Mouse (Mus musculus): ENCODE data around the gene Xrn2. TPM values are rescaled to one million over a fixed set of nuclear protein-coding genes. Genes with fewer than 3 reads are reported as not detected.
"Not testable (repeated sequence)": the region's sequence is repeated elsewhere in the genome, so short reads cannot be mapped to it uniquely, and the experiment has no call there.

Gene Xrn2
- polyA plus RNA-seq, 1 experiment = 35.1 TPM

DNA sequence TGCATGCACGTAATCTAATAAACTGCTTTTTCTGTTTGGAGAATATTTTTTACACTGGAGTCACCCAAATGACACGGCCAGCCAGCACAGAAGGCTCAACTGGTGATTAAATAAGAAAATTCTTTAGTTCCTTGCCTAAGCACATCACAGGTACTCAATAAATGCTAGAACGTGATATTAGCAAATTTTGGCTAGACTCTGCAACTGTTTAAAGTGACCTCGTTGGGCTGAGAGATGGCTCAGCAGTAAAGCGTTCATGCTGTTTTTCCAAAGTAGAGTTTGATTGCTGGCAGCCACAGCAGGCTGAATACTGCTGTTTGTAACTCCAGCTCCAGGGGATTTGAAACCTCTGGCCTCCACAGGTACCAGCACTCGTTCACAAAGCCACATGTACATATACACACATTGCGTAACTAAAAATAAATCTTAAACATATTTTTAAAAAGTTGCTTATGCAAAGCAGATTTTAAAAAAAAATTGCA is 614 bp upstream of the Xrn2 start:
- H3K4me3 ChIP-seq (ENCODE audit: control insufficient read depth, insufficient read depth, low read length) = peak overlapping the region; percentile 16; the same call in 1 of the 2 replicates
- 6% methylated on average over 7 of the region's 7 CpGs for WGBS

DNA sequence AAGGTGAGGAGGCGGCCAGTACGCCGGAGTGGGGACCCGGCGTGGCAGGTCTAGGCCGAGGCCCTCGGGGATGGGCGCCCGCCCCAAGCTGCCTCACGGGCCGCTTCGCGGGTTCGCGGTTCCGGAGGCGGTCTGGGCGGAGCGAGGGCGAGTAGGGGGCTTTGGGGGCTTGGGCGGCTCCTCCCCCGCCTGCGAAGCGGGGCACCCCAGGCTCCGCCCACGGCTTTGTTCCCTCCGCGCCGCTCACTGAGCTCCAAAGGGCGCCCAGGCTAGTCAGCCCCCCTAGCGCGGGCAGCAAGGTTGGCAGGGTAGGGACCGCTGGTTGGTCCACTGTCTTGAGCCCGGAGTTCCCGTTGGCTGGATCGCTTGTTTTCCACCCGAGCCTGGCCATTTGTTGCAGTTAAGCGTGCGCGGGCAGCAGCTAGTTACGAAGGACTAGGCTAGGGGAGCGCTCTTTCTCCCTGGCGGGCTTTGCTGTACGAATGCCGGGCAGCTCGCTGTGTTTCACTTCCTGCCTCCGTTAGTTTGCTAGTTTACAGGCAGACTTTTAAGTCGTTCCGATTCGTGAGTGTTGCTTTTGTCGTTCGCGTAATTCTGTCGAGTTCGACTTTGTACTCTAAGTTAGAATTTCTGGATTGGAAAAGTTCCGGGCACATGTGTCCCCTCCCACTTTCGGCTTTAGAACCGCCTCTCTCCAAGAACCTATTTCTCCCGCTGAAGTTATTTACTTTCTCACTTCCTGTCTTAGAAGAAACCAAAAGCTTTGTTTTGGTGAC is 586 bp downstream of the Xrn2 start:
- H3K27ac ChIP-seq (ENCODE audit: control insufficient read depth, insufficient read depth, low read length) = peak overlapping the region; percentile 85
- TF ChIP-seq CTCF (IDR thresholded peaks at IDR 0.05; ENCODE audit: borderline replicate concordance, control insufficient read depth, extremely low read depth, insufficient read depth, low read length, poor library complexity) (peak; percentile 22; the same call in 1 of the 2 replicates), POLR2A (IDR thresholded peaks at IDR 0.05; ENCODE audit: control insufficient read depth, extremely low read depth, insufficient read depth, low read length, poor library complexity) (peak; percentile 61)
- under 1% methylated on average over 59 of the region's 59 CpGs for WGBS
- H3K4me1 ChIP-seq (replicated peaks; ENCODE audit: control insufficient read depth, insufficient read depth, low read length) = peaks cover 5% of the 10 kb centered on the region
- H3K27me3 ChIP-seq (ENCODE audit: control insufficient read depth, insufficient read depth, low read length) = no peaks in the 10 kb centered on the region
- H3K36me3 ChIP-seq (ENCODE audit: control insufficient read depth, insufficient read depth, low read length) = no peaks in the 10 kb centered on the region
- H3K4me3 ChIP-seq (ENCODE audit: control insufficient read depth, insufficient read depth, low read length) = peak overlapping the region; percentile 71
- peak; percentile 87 for DNase-seq

More for the DNA sequence above, 614 bp upstream of the Xrn2 start:
- Histone ChIP-seq H3K36me3 (ENCODE audit: control insufficient read depth, insufficient read depth, low read length) (no peaks in the 10 kb centered on the region), H3K27ac (ENCODE audit: control insufficient read depth, insufficient read depth, low read length) (peak overlapping the region; percentile 85), H3K27me3 (ENCODE audit: control insufficient read depth, insufficient read depth, low read length) (no peaks in the 10 kb centered on the region), H3K4me1 (replicated peaks; ENCODE audit: control insufficient read depth, insufficient read depth, low read length) (peaks cover 5% of the 10 kb centered on the region)
- no peak for DNase-seq
- no peak for TF ChIP-seq POLR2A (IDR thresholded peaks at IDR 0.05; ENCODE audit: control insufficient read depth, extremely low read depth, insufficient read depth, low read length, poor library complexity)
- TF ChIP-seq CTCF (IDR thresholded peaks at IDR 0.05; ENCODE audit: borderline replicate concordance, control insufficient read depth, extremely low read depth, insufficient read depth, low read length, poor library complexity) = no peak

DNA sequence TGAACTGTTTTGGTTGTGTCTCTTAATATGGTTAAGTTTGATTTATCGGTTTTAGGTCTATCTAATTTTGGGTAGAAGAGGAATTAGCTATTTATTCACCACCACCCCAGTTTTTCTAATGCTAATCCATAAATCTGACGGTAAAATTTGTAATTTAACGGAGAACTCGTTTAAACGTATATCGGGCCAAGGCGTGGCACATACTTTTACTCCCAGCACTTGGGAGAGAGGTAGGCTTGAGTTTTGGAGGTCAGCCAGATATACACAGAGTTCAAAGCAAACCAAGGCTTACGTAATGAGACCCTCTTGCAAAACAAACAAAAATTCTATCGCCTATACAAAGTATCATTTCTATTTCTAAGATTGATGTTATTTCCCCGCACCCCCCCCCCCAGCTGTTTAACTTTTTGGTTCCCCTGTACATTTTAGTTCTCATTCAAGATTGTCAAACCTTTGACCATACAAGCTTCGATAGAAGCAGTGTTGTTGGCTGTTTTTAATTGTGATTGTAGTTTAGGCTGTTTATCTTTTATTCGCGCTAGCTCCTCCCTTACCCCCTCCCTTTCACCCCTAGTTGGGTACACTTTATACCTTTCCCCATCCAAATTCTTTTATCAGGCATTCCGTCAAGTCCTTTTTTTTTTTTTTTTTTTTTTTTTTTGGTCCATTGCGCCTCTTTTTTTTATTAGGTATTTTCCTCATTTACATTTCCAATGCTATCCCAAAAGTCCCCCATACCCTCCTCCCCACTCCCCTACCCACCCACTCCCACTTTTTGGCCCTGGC is 1.5 kb downstream of the Xrn2 start:
- Histone ChIP-seq H3K4me1 (replicated peaks; ENCODE audit: control insufficient read depth, insufficient read depth, low read length) (peaks cover 5% of the 10 kb centered on the region), H3K27me3 (ENCODE audit: control insufficient read depth, insufficient read depth, low read length) (no peaks in the 10 kb centered on the region), H3K36me3 (ENCODE audit: control insufficient read depth, insufficient read depth, low read length) (no peaks in the 10 kb centered on the region), H3K27ac (ENCODE audit: control insufficient read depth, insufficient read depth, low read length) (no peak overlapping the region; the same call in 1 of the 2 replicates), H3K4me3 (ENCODE audit: control insufficient read depth, insufficient read depth, low read length) (no peak overlapping the region)
- TF ChIP-seq POLR2A (IDR thresholded peaks at IDR 0.05; ENCODE audit: control insufficient read depth, extremely low read depth, insufficient read depth, low read length, poor library complexity) = no peak
- no peak for TF ChIP-seq CTCF (IDR thresholded peaks at IDR 0.05; ENCODE audit: borderline replicate concordance, control insufficient read depth, extremely low read depth, insufficient read depth, low read length, poor library complexity)
- 23% methylated on average over 15 of the region's 15 CpGs for WGBS
- DNase-seq = no peak

DNA sequence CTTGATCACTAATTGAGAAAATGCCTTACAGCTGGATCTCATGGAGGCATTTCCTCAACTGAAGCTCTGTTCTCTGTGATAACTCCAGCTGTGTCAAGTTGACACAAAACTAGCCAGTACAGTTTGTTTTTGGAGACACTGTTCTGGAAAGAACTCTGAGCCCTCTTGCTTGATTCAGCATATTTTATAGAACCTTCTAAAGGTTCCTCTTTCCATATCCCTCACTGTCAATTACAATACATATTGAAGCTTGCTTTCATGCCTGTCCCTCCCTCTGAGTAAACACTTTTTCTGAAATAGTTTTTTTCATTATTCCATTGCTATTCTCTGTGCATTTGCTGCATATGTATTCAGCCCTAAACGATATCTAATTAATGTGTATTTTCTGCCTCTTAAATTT is 9.2 kb downstream of the Xrn2 start:
- not testable (repeated sequence) for H3K27me3 ChIP-seq (ENCODE audit: control insufficient read depth, insufficient read depth, low read length); H3K4me3 ChIP-seq (ENCODE audit: control insufficient read depth, insufficient read depth, low read length); DNase-seq; H3K4me1 ChIP-seq (replicated peaks; ENCODE audit: control insufficient read depth, insufficient read depth, low read length); H3K27ac ChIP-seq (ENCODE audit: control insufficient read depth, insufficient read depth, low read length); H3K36me3 ChIP-seq (ENCODE audit: control insufficient read depth, insufficient read depth, low read length)
- WGBS = 98% methylated on average over 1 of the region's 1 CpGs

DNA sequence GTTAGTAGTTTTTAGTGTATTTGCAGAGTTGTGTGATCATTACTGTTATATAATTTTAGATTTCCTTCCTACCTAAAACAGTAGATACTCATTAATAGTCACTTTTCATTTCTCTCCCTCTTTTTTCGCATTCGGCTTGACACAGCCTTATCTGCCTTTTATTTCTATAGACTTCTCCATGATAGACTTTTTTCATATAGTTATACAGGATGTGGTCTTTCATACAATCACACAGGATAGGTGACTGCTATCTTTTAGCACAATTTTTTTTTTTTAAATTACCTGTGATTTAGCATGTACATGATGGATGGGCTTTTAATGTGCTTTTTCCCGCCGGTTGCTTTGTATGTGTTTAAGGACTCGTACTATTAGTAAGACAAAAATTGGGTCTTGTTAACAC is 10.3 kb downstream of the Xrn2 start:
- no peak overlapping the region for H3K27ac ChIP-seq (ENCODE audit: control insufficient read depth, insufficient read depth, low read length)
- DNase-seq = no peak
- H3K27me3 ChIP-seq (ENCODE audit: control insufficient read depth, insufficient read depth, low read length) = no peaks in the 10 kb centered on the region
- 95% methylated on average over 5 of the region's 5 CpGs for whole genome bisulfite sequencing
- no peaks in the 10 kb centered on the region for H3K4me1 ChIP-seq (replicated peaks; ENCODE audit: control insufficient read depth, insufficient read depth, low read length)
- no peak overlapping the region for H3K4me3 ChIP-seq (ENCODE audit: control insufficient read depth, insufficient read depth, low read length)
- TF ChIP-seq POLR2A (IDR thresholded peaks at IDR 0.05; ENCODE audit: control insufficient read depth, extremely low read depth, insufficient read depth, low read length, poor library complexity) (no peak), CTCF (IDR thresholded peaks at IDR 0.05; ENCODE audit: borderline replicate concordance, control insufficient read depth, extremely low read depth, insufficient read depth, low read length, poor library complexity) (no peak)
- H3K36me3 ChIP-seq (ENCODE audit: control insufficient read depth, insufficient read depth, low read length) = peaks cover 15% of the 10 kb centered on the region

DNA sequence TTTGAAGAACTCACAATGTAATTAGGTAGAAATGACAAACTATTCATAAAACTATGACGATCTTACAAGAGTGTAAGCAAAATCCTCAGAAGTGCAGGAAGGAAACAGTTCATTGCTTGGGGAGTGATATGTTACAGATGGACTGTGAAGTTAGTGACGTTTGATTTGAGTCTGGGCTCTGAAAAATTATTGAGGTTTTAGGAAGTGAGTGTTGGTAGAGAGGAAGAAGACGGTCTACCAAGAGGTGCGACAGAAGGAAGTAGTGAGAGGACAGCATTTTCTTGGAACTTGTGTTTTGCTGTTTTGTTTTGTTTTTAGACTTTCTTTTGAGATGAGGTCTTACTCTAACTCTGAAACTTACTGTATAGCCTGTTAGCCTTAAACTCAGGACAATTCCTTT is 10.8 kb downstream of the Xrn2 start:
- H3K4me1 ChIP-seq (replicated peaks; ENCODE audit: control insufficient read depth, insufficient read depth, low read length) = no peaks in the 10 kb centered on the region
- no peak for TF ChIP-seq CTCF (IDR thresholded peaks at IDR 0.05; ENCODE audit: borderline replicate concordance, control insufficient read depth, extremely low read depth, insufficient read depth, low read length, poor library complexity)
- TF ChIP-seq POLR2A (IDR thresholded peaks at IDR 0.05; ENCODE audit: control insufficient read depth, extremely low read depth, insufficient read depth, low read length, poor library complexity) = no peak
- WGBS = 45% methylated on average over 4 of the region's 4 CpGs
- peaks cover 18% of the 10 kb centered on the region for H3K36me3 ChIP-seq (ENCODE audit: control insufficient read depth, insufficient read depth, low read length)
- no peak overlapping the region for H3K27ac ChIP-seq (ENCODE audit: control insufficient read depth, insufficient read depth, low read length)
- DNase-seq = no peak
- H3K27me3 ChIP-seq (ENCODE audit: control insufficient read depth, insufficient read depth, low read length) = no peaks in the 10 kb centered on the region
- H3K4me3 ChIP-seq (ENCODE audit: control insufficient read depth, insufficient read depth, low read length) = no peak overlapping the region
